In the genomic region with DNA sequence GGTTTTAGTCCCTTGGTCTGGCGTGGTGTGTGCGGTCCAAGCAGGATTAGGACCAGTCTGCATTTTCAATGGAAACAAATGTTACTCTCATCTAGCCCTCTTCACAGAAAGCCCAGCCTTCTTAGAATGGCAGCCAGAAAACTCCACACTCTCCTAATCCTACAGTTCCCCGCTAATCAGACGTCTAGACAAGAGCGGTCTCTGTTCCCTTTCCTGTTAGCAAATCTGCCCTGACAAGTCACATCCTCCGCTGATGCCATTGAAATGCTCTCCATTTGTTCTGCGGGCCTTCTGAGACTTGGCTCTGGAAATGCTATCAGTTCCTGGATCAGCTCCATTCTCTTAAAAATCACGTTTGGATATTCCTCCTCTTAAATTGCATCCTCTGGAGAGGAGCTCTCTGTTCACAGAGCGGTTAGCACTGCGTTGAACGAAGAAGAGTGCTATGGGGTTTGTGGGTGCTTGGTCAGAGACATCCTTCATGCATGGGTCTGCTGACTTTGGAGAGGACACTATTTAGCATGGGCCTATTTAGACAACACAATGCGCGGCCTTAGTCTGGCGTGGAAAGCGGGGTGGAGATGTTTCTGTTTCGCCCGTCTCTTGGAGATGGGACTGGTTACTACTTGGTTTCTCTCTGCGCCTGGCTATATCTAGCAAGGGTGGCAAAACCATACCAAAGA, we compare ENCODE assay signal across 10 mouse cellular contexts. TPM values are rescaled to one million over a fixed set of nuclear protein-coding genes. Genes with fewer than 3 reads are reported as not detected.
A peak's percentile ranks its signal among the peaks of the same experiment; 100 is the strongest.
DNase-seq lines count a peak whose midpoint lies in the region; ATAC-seq and TF ChIP-seq lines count a peak whose summit lies in the region.
"Had no signal": no experiment of that assay in that cellular context is flagged by ENCODE, and none has a peak within 500 bp of the region (broad histone marks: within the 10 kb centered on the region; RNA-seq: fewer than 3 reads in every experiment).

No protein-coding gene starts in this region.

- 0 out of 2 replicates have a peak overlapping the region, but pooled peaks have one; percentile 0 for H3K4me2 ChIP-seq in forebrain, embryonic 13.5 days
- no peak overlapping the region for H3K4me2 ChIP-seq in hindbrain, embryonic 12.5 days (replicated peaks)
- H3K4me2 ChIP-seq in stomach, embryonic 14.5 days (replicated peaks; ENCODE audit: low read depth, low read length), result no peak overlapping the region

- H3K4me1 ChIP-seq in forebrain, embryonic 13.5 days, result peaks cover 25% of the 10 kb centered on the region
- H3K4me1 ChIP-seq in hindbrain, embryonic 12.5 days, result peaks cover 22% of the 10 kb centered on the region
- peaks cover 47% of the 10 kb centered on the region for H3K4me1 ChIP-seq in stomach, embryonic 14.5 days (ENCODE audit: control insufficient read depth, insufficient read depth, low read length)

- H3K4me3 ChIP-seq in layer of hippocampus, adult 2 months, result peak overlapping the region; percentile 19; the same call in 1 of the 2 replicates
- H3K4me3 ChIP-seq in forebrain, embryonic 13.5 days, result no peak overlapping the region
- no peak overlapping the region for H3K4me3 ChIP-seq in hindbrain, embryonic 12.5 days
- H3K4me3 ChIP-seq in stomach, embryonic 14.5 days (ENCODE audit: low read depth, low read length), result no peak overlapping the region

- peak overlapping the region; percentile 59 for H3K27ac ChIP-seq in layer of hippocampus, adult 2 months
- H3K27ac ChIP-seq in forebrain, embryonic 13.5 days, result peak overlapping the region; percentile 58
- peak overlapping the region; percentile 0; the same call in 1 of the 2 replicates for H3K27ac ChIP-seq in hindbrain, embryonic 12.5 days
- H3K27ac ChIP-seq in stomach, embryonic 14.5 days (ENCODE audit: low read length), result peak overlapping the region; percentile 74; the same call in 1 of the 2 replicates

- no peaks in the 10 kb centered on the region for H3K36me3 ChIP-seq in forebrain, embryonic 13.5 days (ENCODE audit: poor library complexity, severe bottlenecking)
- H3K36me3 ChIP-seq in hindbrain, embryonic 12.5 days, result no peaks in the 10 kb centered on the region
- H3K36me3 ChIP-seq in stomach, embryonic 14.5 days (ENCODE audit: control insufficient read depth, insufficient read depth, low read length), result no peaks in the 10 kb centered on the region
- H3K36me3 ChIP-seq: G1E had no signal

- H3K9me3 ChIP-seq in forebrain, embryonic 13.5 days (replicated peaks), result no peaks in the 10 kb centered on the region
- no peaks in the 10 kb centered on the region for H3K9me3 ChIP-seq in hindbrain, embryonic 12.5 days (replicated peaks)
- no peaks in the 10 kb centered on the region for H3K9me3 ChIP-seq in stomach, embryonic 14.5 days (ENCODE audit: control insufficient read depth, low read depth, low read length)
- H3K9me3 ChIP-seq: G1E had no signal

- no peaks in the 10 kb centered on the region for H3K27me3 ChIP-seq in forebrain, embryonic 13.5 days
- H3K27me3 ChIP-seq in hindbrain, embryonic 12.5 days, result no peaks in the 10 kb centered on the region
- no peaks in the 10 kb centered on the region for H3K27me3 ChIP-seq in stomach, embryonic 14.5 days (ENCODE audit: control insufficient read depth, insufficient read depth, low read length)

- H3K9ac ChIP-seq in forebrain, embryonic 13.5 days, result no peak overlapping the region
- H3K9ac ChIP-seq in hindbrain, embryonic 12.5 days, result no peak overlapping the region
- no peak overlapping the region for H3K9ac ChIP-seq in stomach, embryonic 14.5 days (replicated peaks; ENCODE audit: low read depth, low read length)

- intact Hi-C loops in left cerebral cortex, postnatal 36 days (cut with DNase I), result no loop called here

- DNase-seq in layer of hippocampus, adult 2 months (ENCODE audit: low spot score in 2 of 2), result no peak
- no peak for DNase-seq in layer of hippocampus, adult 8-10 months (ENCODE audit: low spot score in 2 of 2)
- no peak for DNase-seq in spleen, postnatal 36 days (ENCODE audit: low spot score in 2 of 2)
- no peak for DNase-seq in left cerebral cortex, postnatal 36 days (ENCODE audit: low spot score in 2 of 2)
- no peak for DNase-seq in cerebellum, postnatal 36 days
- DNase-seq: cerebellum, adult 9-10 months had no signal

- ATAC-seq in forebrain, embryonic 13.5 days, result peak; percentile 73
- no peak for ATAC-seq in hindbrain, embryonic 12.5 days (ENCODE audit: low FRiP score)
- peak; percentile 39 for ATAC-seq in stomach, embryonic 14.5 days (ENCODE audit: insufficient number of reproducible peaks, insufficient read depth, low FRiP score, low read depth)

- no peak for TF ChIP-seq CTCF in layer of hippocampus, adult 2 months (conservative IDR thresholded peaks at IDR 0.05)

- WGBS in forebrain, embryonic 13.5 days, result 56% methylated on average over 18 of the region's 18 CpGs
- WGBS in hindbrain, embryonic 12.5 days, result 77% methylated on average over 18 of the region's 18 CpGs
- 60% methylated on average over 18 of the region's 18 CpGs for WGBS in stomach, embryonic 14.5 days

RNA-seq across cellular contexts. Expression of a gene that starts 21.8 kb away (rescaled TPM):
- 10 to 100 TPM; 65.6 to 75.4 TPM for total RNA-seq in layer of hippocampus, adult 2 months (2021)
- total RNA-seq in layer of hippocampus, adult 8-10 months (2022), result 10 to 100 TPM; 60.9 to 67.0 (median 63.6) TPM
- 23.0 TPM in 2 replicates for polyA plus RNA-seq in forebrain, embryonic 13.5 days (2015; fragmentation: Nextera tagmentation; extraction: Ambion mirVana)
- 44.5 and 54.3 TPM in 2 replicates for polyA plus RNA-seq in hindbrain, embryonic 12.5 days (2016; fragmentation: Nextera tagmentation; extraction: Ambion mirVana)
- polyA plus RNA-seq in stomach, embryonic 14.5 days (2014; fragmentation: Nextera tagmentation; extraction: Ambion mirVana), result 51.2 and 52.0 TPM in 2 replicates
- total RNA-seq in left cerebral cortex, postnatal 36 days (2021), result 100 to 1,000 TPM in 1 of 2 experiments, 10 to 100 TPM in 1; 80.7 to 123 TPM

Comparison
In these comparisons a context has a peak if more than half of its experiments do, and no peak if none do; other contexts are left out.
1. H3K27ac ChIP-seq: peak in every context shown above with its lines; median percentile 74 in stomach, embryonic 14.5 days; 59 in layer of hippocampus, adult 2 months; 58 in forebrain, embryonic 13.5 days; 0 in hindbrain, embryonic 12.5 days.